Mouse (Mus musculus) heart, adult 8-10 months (tissue): ENCODE results near the gene Rasl12. TPM values are rescaled to one million over a fixed set of nuclear protein-coding genes. Genes with fewer than 3 reads are reported as not detected.
A peak's percentile ranks its signal among the peaks of the same experiment; 100 is the strongest.

Source experiments
- DNase-seq: peaks from one replicate; pipeline ENCODE4 v3.0.0; 2022; ENCODE audit warnings: low spot score
- total RNA-seq, 4 experiments: library from RNA; stranded (reverse); gene quantifications; 2 replicates each; pipeline ENCODE4 v1.2.4; 2022

Rasl12 gene
- 1 to 10 TPM; 5.5 to 8.0 (median 6.0) TPM for total RNA-seq

DNA sequence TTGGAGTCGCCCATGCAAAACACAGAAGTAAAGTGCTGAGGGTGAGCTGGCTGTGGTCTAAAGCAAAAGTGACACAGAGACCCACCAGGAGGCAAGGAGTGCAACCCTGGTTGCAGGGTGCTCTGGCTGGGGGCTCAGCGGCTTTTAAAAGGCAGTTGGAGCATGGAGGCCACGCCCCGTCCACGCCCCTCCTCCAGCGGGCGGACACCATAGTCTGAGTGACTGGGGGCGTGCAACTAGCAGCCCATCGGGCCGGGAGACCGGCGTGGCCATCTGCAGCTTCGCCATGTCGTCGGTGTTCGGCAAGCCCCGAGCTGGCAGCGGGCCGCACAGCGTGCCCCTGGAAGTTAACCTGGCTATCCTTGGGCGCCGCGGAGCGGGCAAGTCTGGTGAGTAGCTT, at the start of gene Rasl12:
Gene Rasl12 (plus strand): TSS at position 228 of the 400 bp plus-strand sequence.
- DNase-seq: peak; percentile 74

DNA sequence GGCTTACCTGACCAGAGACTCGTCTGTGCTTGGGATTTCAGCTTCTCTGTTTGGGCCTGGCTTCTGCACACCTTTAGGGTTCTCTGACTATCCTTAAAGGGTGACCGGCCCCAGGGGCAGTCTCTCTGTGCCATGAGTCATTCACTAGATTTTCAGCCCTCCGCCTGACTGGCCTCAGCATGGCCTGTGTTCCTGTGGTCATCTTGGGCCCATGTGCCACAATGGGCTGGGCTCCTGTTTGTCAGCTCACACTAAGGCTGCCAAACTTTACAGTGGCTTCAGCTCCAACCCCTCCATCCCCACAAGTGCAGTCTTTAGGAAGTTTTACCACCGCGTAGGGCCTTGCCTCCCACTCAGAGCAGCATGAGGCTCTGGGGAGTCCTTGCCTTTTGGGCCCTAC, 45.1 kb upstream of the Rasl12 start:
- no peak for DNase-seq

DNA sequence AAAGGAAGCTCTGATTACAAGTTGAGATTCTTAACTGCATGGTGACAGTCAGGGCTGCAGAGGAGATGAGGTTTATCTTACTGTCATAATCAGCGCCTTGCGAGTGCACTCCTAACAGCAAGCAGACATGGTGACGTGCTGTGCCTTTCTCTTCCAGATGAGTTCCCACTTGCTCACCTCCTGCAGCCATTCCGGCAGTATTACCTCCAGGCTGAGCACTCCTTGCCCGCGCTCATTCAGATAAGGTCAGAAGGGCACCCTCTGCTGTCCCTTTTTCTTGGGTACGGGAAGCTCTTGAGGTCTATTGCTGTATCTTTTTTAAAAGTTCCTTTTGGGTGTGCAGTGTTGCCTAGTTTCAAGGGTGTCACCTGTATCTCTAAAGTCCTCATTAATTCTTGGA, 41.7 kb upstream of the Rasl12 start:
- no peak for DNase-seq

DNA sequence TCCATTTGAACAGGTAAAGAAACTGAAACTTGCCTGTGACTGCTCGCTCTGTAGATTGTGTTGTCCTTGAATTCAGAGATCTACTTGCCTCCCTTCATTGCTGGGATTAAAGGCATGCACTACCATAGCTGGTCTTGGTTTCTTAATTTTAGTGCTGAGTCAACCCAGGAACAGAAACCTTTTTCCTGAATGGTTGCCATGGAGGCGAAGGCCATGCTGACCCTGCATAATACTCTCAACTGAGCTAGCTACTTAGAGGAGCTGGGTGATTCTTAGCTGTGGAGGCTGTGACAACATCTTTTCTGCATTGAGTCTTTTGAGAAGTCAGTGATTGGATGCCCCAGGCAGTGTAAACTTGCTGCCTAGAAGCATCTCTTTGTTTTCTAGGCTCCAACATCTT, 41.3 kb upstream of the Rasl12 start:
- no peak for DNase-seq

DNA sequence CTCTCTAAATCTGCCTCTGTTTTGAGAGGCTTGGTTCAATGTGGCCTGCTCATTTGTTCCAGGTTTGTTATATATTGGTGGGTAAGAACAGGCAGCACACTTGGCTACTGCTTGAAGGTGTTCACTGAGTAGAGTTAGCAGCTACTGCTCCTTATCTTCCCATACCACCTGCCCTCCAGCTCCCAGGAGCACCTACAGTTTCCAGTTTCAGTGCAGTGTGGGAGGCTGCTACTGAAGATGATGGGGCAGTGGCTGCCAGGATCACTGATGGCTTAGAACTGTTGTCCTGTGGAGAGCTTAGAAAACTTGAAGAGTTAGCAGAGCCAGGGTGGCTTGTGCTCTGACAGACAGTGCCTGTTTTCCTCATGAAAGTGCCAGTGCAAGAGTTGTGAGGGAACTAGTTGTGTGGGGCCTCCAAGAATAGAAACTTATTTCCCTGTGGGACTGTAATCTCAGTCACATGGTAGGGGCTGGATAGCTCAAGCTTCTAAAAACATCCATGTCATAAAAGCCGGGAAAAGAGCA, 39.3 kb upstream of the Rasl12 start:
- DNase-seq: no peak

DNA sequence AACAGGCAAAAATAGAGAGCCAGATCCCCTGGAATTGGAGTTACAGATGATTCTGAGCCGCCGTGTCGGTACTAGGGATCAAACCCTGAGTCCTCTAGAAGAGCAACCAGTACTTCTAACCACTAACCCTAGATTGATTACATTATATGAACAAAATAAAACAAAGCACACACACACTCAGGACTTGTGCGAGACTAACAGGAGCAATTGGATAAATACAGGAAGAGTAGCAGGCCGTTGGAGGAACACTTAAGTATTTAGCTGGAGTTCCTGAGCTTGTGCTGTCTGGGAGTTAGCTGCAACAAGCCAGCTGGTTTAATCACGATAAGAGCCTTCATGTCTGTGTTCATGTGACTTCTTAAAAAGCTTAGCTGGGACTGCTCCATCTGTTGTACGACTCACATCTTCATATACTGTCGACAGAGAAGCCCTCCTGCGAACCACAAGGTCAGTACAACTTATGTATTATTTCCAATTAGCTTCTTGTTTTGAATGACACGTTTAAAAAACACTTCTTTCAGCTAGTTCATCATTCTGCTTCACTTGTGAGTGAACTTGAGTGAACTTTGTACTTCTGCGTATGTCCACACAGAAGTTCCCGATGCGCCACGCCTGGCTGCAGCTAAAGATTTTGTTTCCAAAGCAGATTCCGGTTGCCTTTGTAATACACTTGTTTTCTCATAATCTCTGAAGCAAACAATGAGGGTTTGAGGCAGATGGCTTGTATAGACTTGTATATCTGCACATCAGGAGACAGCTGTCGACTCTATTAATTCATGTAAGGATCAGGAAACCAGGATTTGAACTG, 37.5 kb upstream of the Rasl12 start, which contains the start of gene Ubap1l:
Gene Ubap1l (plus strand): TSS at position 401 of the 808 bp plus-strand sequence.
- DNase-seq: no peak

DNA sequence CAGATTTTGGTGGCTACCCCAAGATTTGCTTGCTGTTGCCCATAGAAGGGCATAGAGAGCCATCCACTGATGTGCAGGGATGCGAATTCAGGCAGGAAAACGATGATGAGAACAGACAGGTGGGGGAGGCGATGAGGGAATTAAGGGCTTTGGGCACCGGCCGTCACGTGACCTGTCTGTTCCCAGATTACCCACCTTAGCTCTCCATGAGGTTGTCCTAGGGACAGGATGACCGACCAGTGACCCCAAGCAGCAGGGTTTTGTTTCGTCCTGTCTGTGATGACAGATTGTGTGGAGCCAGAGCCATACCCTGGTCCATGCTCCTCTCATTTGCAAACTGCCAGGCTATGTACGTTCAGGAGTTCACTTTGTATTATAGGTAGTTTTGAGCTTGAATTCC, 34.6 kb upstream of the Rasl12 start:
- DNase-seq: no peak

DNA sequence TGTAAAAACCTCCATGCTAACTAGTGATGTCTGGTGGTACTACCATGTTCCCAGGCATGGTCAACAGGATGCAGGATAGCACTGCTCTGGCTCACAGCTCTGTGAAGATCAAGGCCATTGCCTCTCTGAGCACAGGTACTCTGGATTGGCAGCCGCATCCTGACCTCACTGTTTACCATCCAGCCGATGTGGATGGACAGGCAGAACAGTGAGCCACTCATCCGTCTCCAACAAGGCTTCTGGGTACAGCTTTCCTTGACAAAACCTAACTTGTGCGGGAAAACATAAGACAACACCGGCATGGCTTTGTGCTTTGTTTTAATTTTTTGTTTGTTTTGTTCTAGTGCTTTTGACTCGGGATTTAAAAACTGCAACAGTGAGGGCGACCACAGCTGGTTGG, 32.6 kb upstream of the Rasl12 start:
- no peak for DNase-seq

DNA sequence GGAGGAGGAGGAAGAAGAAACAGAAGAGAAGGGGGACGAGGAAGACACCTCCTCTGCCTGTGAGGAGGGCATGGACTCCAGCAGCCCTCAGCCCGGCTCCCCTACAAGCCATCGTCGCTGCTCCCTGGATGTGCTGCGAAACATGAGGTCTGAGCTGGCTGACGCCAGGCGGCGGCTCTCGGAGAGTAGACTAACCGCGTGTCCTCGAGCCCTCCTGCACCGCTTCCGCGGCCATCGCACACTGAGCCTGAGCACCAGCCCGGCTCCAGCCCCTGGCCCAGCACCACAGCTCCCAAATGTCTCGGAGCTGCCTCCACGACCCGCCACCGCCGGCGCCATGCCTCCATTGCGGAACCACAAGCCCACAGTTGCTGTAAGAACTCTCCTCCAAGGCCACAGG, 26.6 kb upstream of the Rasl12 start:
- no peak for DNase-seq

DNA sequence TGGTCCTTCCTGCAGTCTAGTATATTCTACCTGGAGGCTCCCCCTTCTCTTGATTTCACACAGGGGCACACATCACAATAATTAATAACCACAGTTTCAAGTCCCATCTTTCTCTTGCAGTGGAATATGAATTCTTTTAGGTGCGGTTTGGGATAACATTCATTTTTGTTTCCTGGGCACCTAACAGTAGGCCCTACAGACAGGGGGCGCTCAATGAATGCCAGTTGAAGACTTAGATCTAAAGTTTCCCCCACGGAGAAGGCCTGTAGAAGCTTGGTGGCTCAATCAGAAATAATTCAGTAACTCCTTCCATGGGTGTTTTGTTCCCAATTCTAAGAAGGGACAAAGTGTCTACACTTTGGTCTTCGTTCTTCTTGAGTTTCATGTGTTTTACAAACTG, 25.9 kb upstream of the Rasl12 start:
- peak; percentile 28 for DNase-seq

DNA sequence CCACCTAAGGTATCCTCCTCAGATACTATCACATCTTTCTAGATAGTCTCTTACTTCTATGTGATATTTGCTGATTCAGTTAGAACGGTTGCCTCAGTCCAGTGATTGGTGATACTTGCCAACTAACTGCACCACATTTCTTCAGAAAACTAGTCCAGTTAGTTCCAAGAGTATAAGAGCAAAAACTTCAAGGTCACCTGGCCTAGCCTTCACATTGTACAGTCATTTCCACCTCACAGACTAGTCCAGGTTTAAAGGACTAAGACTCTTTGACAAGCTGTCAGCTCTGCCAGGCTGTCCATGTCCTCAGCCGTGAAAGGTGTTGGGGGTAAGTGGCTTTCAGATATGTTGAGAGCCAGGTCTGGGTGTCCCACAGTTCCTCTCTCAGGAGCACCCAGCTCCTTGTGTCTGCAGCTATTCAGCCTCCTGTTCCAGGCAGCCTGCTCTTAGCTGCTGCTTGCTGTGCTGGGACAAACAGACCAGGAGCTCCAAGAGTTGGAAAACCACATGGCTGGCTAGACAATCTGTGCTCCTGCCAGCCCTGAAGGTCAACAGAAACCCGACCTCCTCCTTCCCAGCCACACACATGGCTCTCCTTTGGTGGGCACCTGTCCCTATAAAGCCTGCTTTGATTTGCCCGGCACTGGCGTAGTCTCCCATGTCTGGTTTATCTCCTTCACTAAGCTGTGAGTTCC, 23.7 kb upstream of the Rasl12 start:
- peak; percentile 24 for DNase-seq

DNA sequence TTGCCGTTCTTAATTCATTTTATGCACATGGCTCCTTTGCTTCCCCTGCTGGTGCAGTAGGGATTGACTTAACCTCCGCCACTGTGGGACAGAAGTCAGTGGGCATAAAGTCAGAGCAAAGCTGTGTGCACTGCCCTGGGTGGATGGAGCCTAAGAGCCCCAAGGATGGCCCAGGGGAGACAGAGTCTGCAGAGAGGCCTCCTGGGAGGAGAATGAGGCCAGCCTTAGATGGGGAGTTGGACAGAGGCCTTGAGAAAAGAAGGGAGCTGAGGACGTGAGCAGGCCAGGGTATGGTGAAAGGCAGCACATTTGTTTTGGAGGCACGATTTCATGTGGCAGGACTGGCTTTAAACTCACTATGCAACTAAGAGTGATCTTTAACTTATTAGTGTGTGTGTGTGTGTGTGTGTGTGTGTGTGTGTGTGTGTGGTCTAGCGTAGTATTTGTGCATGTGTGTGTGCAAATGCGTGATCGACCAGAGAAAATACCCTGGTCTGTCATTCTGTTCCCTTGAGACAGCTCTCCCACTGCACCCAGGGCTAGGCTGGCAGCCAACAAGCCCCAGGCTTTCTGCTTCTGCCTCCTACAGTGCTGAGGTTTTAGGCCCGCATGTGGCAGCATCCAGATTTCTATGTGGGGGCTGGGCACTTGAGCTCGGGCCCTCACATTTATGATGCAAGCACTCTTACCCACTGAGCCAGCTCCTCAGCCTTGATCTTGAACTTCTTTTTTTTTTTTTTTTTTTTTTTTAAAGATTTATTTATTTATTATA, 23.0 kb upstream of the Rasl12 start:
- no peak for DNase-seq

DNA sequence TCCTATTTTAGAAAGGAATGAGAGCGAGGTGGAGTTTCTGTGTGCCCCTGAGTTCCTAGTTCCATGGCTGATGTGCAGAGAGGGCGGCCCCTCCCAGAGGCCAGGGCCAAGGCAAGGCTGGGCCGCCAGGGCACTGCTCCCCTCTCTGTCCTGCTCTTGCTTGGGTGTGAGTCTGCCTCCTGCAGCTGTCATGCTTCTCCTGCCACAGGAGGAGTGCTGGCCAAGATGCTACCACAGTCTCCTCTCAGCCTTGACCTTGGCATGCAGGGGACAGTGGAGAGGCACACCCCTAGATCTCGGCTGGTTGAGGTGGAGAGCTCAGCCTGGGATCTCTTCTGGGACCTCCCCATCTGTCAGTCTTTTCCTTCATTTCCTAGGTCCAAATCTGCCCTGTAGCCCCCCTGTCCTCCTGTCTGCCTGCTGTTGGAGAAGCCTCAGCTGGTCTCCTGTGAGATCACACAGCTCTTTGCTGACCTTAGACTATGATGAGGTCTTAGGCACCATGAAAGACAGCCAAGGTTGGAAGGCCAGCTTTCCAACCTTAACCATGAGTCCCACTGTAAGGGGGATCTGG, 17.2 kb upstream of the Rasl12 start:
- DNase-seq: no peak

DNA sequence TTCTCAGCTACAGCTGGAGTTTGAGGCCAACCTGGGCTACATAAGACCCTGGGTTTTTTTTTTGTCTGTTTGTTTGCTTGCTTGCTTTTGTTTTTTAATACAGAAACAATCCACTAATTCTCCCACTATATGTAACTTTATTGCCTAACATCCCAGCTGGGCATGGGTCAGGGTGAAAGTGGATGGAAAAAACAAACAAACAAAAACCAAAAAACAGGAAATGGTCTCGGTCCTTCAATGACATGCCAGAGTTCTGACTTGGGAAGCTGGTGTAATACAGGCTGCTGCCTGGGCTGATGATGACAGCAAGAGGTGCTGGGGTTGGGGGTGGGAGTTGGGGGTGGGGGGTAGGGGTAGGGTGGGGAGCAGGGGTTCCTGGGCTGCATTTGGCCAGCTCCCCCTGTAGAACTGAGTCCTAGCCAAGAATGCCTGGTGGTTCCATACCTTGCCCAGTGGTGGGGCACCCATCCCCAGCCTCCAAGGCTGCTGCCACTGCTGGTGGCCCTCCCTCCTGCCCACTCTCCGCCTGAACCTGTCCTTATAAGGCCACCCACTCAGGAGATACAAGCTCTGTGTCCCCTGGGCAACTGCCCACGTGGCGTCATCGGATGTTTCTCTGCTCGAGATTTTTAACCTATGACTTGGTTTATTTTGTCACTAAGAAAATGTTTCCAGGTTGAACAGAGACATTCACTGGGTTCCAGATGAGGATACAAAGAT, 16.1 kb upstream of the Rasl12 start:
- no peak for DNase-seq

DNA sequence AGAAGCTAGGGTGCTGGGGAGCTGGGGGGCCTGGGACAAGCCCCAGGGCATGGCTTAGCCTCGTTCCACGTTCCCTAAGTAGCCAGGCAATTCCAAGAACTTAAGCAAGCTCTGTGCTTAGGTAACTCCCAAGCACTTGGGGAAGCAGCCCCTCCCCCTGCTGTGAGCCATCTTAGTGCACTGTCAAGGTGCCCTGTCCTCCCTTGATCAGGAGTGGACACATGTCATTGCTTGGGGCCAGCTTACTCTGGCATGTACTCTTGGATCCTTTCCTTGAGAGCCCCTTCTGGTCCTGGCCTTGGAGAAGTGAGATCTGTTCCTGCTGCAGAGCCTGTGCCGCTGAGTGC, 15.6 kb upstream of the Rasl12 start:
- no peak for DNase-seq

DNA sequence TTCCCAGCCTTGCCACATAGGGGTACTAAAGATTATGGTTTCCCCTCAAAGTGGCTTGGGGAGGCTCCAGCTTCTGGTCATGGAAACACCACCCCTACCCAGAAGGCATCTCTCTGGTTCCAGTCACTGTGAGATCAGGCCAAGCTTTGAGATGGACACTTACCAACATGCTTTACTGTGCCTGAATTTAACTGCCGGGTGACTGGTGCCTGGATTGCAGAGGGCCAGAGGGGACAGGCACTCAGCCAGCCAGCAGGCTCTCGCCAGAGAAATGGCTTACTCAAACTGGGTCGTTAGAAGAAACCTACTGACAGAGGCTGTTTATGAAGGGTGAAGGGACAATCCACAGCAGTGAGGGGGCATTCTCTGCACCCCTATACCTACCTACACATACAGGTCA, 14.0 kb upstream of the Rasl12 start:
- DNase-seq: no peak

DNA sequence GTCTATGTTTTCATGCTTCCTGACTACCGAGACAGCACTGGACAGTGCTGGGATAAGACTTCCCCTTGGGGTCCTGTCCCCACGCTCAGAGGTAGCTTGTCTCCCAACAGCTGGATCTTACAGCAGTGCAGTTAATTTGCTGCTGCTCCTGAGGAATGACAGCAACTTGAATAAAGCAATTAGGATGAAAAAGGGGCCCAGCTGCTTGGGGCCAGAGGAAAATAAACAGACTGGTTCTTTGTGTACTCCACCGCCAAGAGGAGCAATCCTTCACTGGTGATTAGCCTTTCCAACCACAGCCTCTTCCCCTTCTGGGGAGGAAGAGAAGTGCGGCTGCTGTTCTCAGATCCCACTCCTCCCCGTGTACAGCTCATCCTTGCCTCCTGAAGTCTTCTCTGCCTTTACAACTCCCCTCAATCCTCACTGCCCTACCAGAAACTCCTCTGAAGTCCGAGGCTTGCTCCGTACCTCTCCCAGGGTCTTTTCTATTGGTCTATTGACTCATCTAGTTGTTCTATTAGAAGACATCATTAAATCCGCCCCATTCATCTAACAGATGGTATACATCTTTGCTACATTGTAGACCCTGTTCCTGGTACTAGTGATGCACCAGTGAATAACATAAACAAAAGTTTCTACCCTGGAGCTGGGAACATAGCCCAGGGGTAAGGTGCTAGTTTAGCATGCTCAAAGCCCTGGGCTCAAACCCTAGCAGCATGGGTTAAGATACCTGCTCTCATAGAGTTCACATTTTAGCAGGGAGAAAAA, 11.7 kb upstream of the Rasl12 start:
- DNase-seq: no peak

DNA sequence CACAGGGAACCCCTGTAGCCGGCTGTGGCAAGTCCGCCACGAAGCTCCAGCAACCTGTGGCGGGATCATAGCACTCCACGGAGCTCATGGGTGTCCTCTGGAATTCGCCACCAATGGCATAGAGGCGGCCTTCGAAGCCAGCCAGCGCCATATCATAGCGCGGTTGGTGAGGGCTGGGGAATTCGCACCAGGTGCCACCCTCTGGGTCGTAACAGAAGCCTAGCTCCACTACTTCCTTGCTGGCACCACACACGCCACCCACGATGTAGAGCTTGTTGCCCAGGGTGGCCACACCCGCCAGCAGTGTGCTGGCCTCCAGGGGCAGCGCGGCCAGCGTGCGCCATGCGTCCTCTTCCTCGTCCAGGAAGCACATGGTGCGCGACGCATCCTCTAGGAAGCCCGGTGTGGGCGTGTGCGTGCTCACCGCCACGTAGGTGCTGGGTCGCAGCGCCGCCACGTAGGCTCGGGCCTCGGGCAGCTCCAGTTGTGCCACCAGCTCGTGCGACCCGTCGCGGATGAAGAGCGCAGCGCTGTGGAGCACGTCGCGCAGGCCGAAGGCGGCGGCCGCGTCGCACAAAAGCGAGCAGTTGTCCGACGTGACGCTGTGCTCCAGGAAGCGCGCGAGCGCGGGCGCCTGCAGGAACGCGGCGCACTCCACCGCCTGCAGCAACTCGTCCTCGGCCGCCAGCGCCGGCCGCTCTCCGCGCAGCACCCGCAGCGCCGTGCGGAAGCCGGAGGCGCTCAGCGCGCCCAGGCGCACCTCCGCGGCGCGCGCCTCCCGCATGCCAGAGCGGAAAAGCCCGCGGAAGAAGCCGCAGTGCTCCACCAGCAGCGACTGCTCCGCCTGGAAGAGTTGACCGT, 7.3 kb upstream of the Rasl12 start:
- DNase-seq: no peak

DNA sequence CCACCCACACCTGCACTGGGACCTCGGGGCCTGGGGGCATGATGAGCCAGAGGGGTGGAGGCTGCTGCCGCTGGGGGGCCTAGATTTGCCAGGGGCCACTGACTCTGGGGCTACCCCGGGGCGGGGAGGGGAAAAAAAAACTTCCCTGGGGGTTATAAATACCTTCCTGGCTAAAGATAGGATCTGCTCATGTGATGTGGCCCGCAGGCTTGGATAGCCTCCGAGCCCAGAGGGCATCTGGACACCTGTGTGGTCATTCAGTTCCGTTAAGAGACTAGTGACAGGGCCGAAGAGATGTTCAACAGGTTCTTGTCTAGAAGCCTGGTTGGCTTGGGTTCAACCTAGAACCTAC, 6.7 kb upstream of the Rasl12 start, which contains the start of gene Kbtbd13:
Gene Kbtbd13 (minus strand): TSS at position 40 of the 352 bp plus-strand sequence.
- peak; percentile 48 for DNase-seq
